Mouse (Mus musculus) heart, postnatal 0 days (tissue): ENCODE measurements around the gene Arid3b. TPM values are rescaled to one million over a fixed set of nuclear protein-coding genes. Genes with fewer than 3 reads are reported as not detected.

Experiments used
- ATAC-seq: fragments of 200-750 bp; cut with Nextera tagmentation; 2 replicates; pipeline ENCODE4 v1.8.0; 2017; ENCODE audit warnings: low read depth, moderate number of reproducible peaks, moderate library complexity; ENCODE audit not compliant: insufficient read depth
- DNase-seq: peaks from one replicate; pipeline ENCODE4 v3.0.0-alpha.2; 2016; ENCODE audit warnings: low spot score
- H3K27ac ChIP-seq: fragments of 300-500 bp; sonication (generic); 2 replicates; pipeline ENCODE4 v1.5.1; 2014; ENCODE audit warnings: low read depth, mild to moderate bottlenecking
- H3K27me3 ChIP-seq: fragments of 300-500 bp; sonication (generic); 2 replicates; pipeline ENCODE4 v1.6.1; 2014; ENCODE audit warnings: low read length, mixed read lengths; ENCODE audit not compliant: control insufficient read depth, insufficient read depth
- H3K36me3 ChIP-seq: fragments of 300-500 bp; sonication (generic); replicated peaks from 2 replicates; pipeline ENCODE4 v1.6.1; 2014; ENCODE audit warnings: low read length, mixed read lengths; ENCODE audit not compliant: control insufficient read depth, insufficient read depth
- H3K4me1 ChIP-seq: fragments of 300-500 bp; sonication (generic); 2 replicates; pipeline ENCODE4 v1.6.1; 2014; ENCODE audit warnings: antibody characterized with exemption; ENCODE audit not compliant: control insufficient read depth, insufficient read depth
- H3K4me2 ChIP-seq: fragments of 300-500 bp; sonication (generic); 2 replicates; pipeline ENCODE4 v1.6.1; 2014; ENCODE audit warnings: low read depth, mild to moderate bottlenecking, low read length, moderate library complexity
- H3K4me3 ChIP-seq: fragments of 300-500 bp; sonication (generic); 2 replicates; pipeline ENCODE4 v1.5.1; 2014; ENCODE audit warnings: low read depth, low read length
- H3K9ac ChIP-seq: fragments of 300-500 bp; sonication (generic); replicated peaks from 2 replicates; pipeline ENCODE4 v1.6.1; 2014; ENCODE audit warnings: low read depth, low read length, mixed read lengths
- H3K9me3 ChIP-seq: fragments of 300-500 bp; sonication (generic); replicated peaks from 2 replicates; pipeline ENCODE4 v1.6.1; 2016; ENCODE audit warnings: low read length; ENCODE audit not compliant: control insufficient read depth
- CTCF ChIP-seq: IDR thresholded peaks from 2 replicates; pipeline ENCODE4 v1.5.1; 2016; ENCODE audit warnings: antibody characterized with exemption, control low read depth, low read depth
- EP300 ChIP-seq: IDR thresholded peaks from 2 replicates; pipeline ENCODE4 v1.6.1; 2016; ENCODE audit warnings: antibody characterized with exemption, low read depth
- WGBS: fragments of 180-500 bp; shearing (Covaris S2); extraction: QIAGEN DNeasy Blood & Tissue Kit; methylation state at CpG from one replicate; pipeline ENCODE4 v1.1.7; 2014; 5-methylcytosine and 5-hydroxymethylcytosine counted together
- polyA plus RNA-seq: library from polyadenylated mRNA; unstranded; fragments of >200 nt; fragmentation: Nextera tagmentation; extraction: Ambion mirVana; gene quantifications from 2 replicates; pipeline ENCODE4 v1.2.1, GENCODE M21; 2015
- total RNA-seq: library from RNA; depleted of rRNA; stranded (reverse); fragments of >200 nt; gene quantifications from 2 replicates; pipeline ENCODE4 v1.2.3, GENCODE M21; 2014; ENCODE audit warnings: low replicate concordance

Gene Arid3b
- total and polyA plus RNA-seq, 2 experiments from 2014 or later: 5.2 to 7.3 TPM

DNA sequence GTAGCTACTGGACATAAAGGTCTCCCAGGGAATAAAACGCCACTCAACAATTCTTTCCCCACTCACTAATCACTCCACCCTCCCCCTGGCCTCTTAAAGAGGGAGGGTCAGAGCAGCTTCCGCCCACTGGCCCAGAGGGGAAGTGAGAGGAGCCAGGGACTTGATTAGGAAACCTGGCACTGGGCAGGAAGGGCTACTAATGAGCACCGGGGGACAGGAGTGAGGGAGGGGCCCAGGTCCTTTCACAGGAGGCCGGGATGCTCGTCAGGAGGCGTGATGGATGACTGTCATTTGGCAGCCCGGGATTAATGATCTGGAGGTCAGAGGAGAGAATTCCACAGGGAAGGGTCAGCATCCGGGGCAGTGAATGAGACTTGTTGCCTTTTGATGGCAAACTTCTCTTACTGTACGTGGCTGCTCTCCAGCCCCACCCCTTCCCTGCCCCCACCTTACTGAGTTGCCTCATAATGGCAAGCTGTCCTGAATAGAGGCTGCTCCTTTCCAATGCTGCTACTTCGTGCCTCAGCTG lies 37.8 kb downstream of the Arid3b start:
- H3K4me1 ChIP-seq: peaks cover 26% of the 10 kb centered on the region
- no peak for TF ChIP-seq CTCF
- peak; percentile 89 for TF ChIP-seq EP300
- peak; percentile 54 for DNase-seq
- no peak overlapping the region for H3K4me3 ChIP-seq
- H3K4me2 ChIP-seq: no peak overlapping the region; the same call in 1 of the 2 replicates
- ATAC-seq: peak; percentile 58
- H3K36me3 ChIP-seq: peaks cover 35% of the 10 kb centered on the region
- no peaks in the 10 kb centered on the region for H3K9me3 ChIP-seq
- no peaks in the 10 kb centered on the region for H3K27me3 ChIP-seq
- H3K9ac ChIP-seq: no peak overlapping the region
- 13% methylated on average over 10 of the region's 10 CpGs for WGBS
- H3K27ac ChIP-seq: no peak overlapping the region

DNA sequence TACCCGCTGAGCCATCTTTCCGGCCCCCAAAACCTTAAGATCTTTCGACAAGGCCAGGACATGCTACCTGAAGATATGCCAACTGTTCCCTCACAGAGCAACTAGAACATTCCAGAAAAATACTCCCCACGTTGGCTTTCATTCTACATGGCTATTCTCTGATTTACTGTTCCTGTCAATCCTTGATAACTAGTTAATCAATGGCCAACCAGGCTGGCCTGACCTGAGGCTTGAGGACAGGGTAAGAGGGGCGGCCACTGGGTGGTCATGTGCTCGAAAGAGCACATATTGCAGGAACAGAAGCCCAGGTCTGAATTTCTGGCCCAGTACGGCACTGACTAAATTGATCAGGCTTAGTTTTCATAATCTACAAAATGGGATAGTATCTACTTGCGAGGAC lies 39.1 kb downstream of the Arid3b start:
- Histone ChIP-seq H3K9me3 (no peaks in the 10 kb centered on the region), H3K27me3 (no peaks in the 10 kb centered on the region), H3K4me2 (no peak overlapping the region), H3K9ac (no peak overlapping the region), H3K36me3 (peaks cover 45% of the 10 kb centered on the region), H3K4me3 (no peak overlapping the region), H3K27ac (no peak overlapping the region), H3K4me1 (peaks cover 18% of the 10 kb centered on the region)
- WGBS: 94% methylated on average over 8 of the region's 8 CpGs
- ATAC-seq (no peak), DNase-seq (no peak)
- no peak for TF ChIP-seq CTCF

DNA sequence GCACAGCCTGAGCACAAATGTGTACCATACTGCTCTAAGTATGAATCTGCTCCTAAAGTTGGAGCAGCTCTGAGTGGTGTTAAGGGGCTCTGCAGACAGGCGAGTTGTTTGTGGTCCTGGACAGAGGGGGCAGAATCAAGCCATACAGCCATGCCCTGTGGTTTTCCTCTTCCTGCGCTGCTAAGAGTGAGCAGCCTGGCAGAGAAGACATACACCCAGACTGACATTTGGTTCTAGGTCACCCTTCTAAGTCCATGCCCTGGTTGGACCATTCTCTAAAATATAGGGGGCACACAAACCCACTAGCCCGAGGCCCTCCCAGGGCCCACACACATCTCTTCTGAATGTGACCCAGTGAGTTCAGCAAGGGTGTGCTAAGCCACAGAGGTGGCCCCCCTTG lies 46.9 kb downstream of the Arid3b start:
- Histone ChIP-seq H3K9me3 (no peaks in the 10 kb centered on the region), H3K27ac (no peak overlapping the region), H3K36me3 (peaks cover 25% of the 10 kb centered on the region), H3K4me3 (no peak overlapping the region), H3K9ac (no peak overlapping the region; the same call in 1 of the 2 replicates), H3K4me1 (no peaks in the 10 kb centered on the region), H3K4me2 (no peak overlapping the region), H3K27me3 (no peaks in the 10 kb centered on the region)
- ATAC-seq: no peak
- TF ChIP-seq EP300: no peak
- TF ChIP-seq CTCF: no peak
- 74% methylated on average over 3 of the region's 3 CpGs for WGBS
- DNase-seq: no peak

DNA sequence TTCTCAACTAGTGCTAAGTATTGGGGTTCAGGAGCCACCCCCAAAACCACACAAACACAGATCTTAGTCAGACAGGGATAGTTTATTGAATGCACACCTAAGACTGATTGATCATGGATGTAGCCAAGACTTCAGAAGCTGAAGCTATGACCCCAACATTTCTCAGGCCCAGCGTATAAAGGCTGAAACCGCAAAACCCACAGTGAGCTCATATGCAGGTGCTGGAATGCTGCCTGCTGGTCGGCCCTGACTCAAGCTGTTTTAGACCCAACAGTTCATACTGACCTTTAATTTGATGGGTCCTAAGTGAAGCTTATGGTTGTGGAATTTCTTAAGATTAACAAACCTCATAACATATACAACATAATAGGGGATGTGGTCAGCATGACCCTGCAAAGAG lies 53.9 kb downstream of the Arid3b start:
- TF ChIP-seq CTCF (no peak), EP300 (no peak)
- Histone ChIP-seq H3K27me3 (no peaks in the 10 kb centered on the region), H3K4me3 (no peak overlapping the region), H3K4me2 (no peak overlapping the region), H3K9me3 (no peaks in the 10 kb centered on the region), H3K36me3 (no peaks in the 10 kb centered on the region), H3K4me1 (peaks cover 5% of the 10 kb centered on the region; the same call in 1 of the 2 replicates), H3K27ac (no peak overlapping the region), H3K9ac (no peak overlapping the region)
- no peak for ATAC-seq
- WGBS: 85% methylated on average over 3 of the region's 3 CpGs
- DNase-seq: no peak

DNA sequence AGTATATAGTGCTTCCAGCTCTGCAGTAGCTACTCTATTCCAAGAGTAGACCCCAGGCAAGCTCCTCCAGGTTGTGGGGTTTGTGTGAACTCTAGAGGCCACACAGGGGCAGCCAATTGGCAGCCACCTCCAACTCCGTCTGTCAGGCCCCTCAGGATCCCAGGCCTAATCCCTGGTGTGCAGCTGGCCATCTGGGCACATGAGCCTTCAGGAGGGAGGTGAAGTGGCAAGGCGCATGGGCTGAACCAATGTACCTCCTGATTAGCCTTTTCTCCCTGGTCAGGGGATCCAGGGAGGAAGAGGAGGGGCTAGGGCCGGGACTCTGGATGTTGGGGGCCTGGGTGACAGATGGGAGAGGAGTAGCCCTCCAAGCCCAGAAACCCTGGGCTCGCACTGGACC lies 60.9 kb downstream of the Arid3b start:
- no peak overlapping the region for H3K4me2 ChIP-seq
- H3K4me3 ChIP-seq: no peak overlapping the region
- H3K4me1 ChIP-seq: no peaks in the 10 kb centered on the region
- no peaks in the 10 kb centered on the region for H3K36me3 ChIP-seq
- no peak overlapping the region for H3K27ac ChIP-seq
- no peak overlapping the region for H3K9ac ChIP-seq
- ATAC-seq (no peak), DNase-seq (no peak)
- no peaks in the 10 kb centered on the region for H3K27me3 ChIP-seq
- 53% methylated on average over 4 of the region's 4 CpGs for WGBS
- TF ChIP-seq CTCF (no peak), EP300 (no peak)
- no peaks in the 10 kb centered on the region for H3K9me3 ChIP-seq

DNA sequence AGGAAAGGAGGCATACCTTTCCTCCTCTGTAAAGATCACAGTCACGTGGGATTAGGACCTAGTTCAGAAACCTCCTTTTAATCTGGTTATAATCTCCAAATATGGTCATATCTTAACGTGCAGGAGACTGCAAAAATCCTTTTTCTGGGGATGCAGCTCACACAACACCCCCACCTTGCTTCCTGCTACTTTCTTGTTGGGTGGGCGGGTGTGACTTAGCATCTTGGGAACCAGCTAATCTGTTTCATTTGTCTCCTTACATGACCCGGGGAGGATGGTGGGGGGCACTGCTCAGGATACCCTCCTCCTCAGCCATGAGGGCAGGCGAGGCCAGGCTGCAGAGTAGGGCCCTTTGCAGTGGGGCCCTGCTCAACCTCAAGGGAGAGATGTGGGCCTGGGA lies 61.6 kb downstream of the Arid3b start:
- 63% methylated on average over 5 of the region's 5 CpGs for WGBS
- no peak for ATAC-seq

More for the DNA sequence above, 61.6 kb downstream of the Arid3b start:
- no peak overlapping the region for H3K4me3 ChIP-seq
- H3K27me3 ChIP-seq: no peaks in the 10 kb centered on the region
- peaks cover 4% of the 10 kb centered on the region; the same call in 1 of the 2 replicates for H3K4me1 ChIP-seq
- TF ChIP-seq CTCF (no peak), EP300 (no peak)
- no peak overlapping the region for H3K27ac ChIP-seq
- H3K9ac ChIP-seq: no peak overlapping the region
- no peak overlapping the region for H3K4me2 ChIP-seq
- no peaks in the 10 kb centered on the region for H3K36me3 ChIP-seq
- H3K9me3 ChIP-seq: no peaks in the 10 kb centered on the region
- no peak for DNase-seq
